Comparison of ENCODE assay signal across 7 mouse cellular contexts in genomic region chr4:142084131-142084899, GRCm38 (mm10). TPM values are rescaled to one million over a fixed set of nuclear protein-coding genes. Genes with fewer than 3 reads are reported as not detected.
DNase-seq lines count a peak whose midpoint lies in the region; ATAC-seq and TF ChIP-seq lines count a peak whose summit lies in the region.

Gene Tmem51 (minus strand): TSS chr4:142084304.

- no peaks in the 10 kb centered on the region for H3K9me3 ChIP-seq in hindbrain, postnatal 0 days (ENCODE audit: low read length)
- no peaks in the 10 kb centered on the region for H3K9me3 ChIP-seq in liver, embryonic 12.5 days (replicated peaks)

- WGBS in cerebellum, adult 2 months: under 1% methylated on average over 52 of the region's 52 CpGs
- under 1% methylated on average over 52 of the region's 52 CpGs for WGBS in hindbrain, postnatal 0 days
- 3% methylated on average over 52 of the region's 52 CpGs for WGBS in liver, embryonic 12.5 days (ENCODE audit: insufficient replicate concordance)

- peak within 1 kb of the TSS; percentile 39 for H3K9ac ChIP-seq in hindbrain, postnatal 0 days (replicated peaks; ENCODE audit: low read length)
- H3K9ac ChIP-seq in liver, embryonic 12.5 days: peak within 1 kb of the TSS; percentile 49

- peak within 1 kb of the TSS; percentile 80 for H3K4me2 ChIP-seq in hindbrain, postnatal 0 days (ENCODE audit: low read depth, low read length)
- H3K4me2 ChIP-seq in liver, embryonic 12.5 days: peak within 1 kb of the TSS; percentile 73

- no peaks in the 10 kb centered on the region for H3K27me3 ChIP-seq in cerebellum, adult 2 months (ENCODE audit: control insufficient read depth, insufficient read depth, low read length)
- H3K27me3 ChIP-seq in hindbrain, postnatal 0 days (ENCODE audit: insufficient read depth, low read length): 0 out of 2 replicates have a peak, but pooled peaks cover 7% of the 10 kb centered on the region
- peaks cover 75% of the 10 kb centered on the region for H3K27me3 ChIP-seq in liver, embryonic 12.5 days (replicated peaks)

- TF ChIP-seq CTCF in cerebellum, adult 2 months (IDR thresholded peaks at IDR 0.05; ENCODE audit: borderline replicate concordance, insufficient read depth, low read depth, low read length): no peak
- no peak for TF ChIP-seq CTCF in hindbrain, postnatal 0 days (IDR thresholded peaks at IDR 0.05; ENCODE audit: low read depth)

- H3K27ac ChIP-seq in cerebellum, adult 2 months (ENCODE audit: insufficient read depth, low read length): peak within 1 kb of the TSS; percentile 92
- no peak within 1 kb of the TSS; the same call in 1 of the 2 replicates for H3K27ac ChIP-seq in hindbrain, postnatal 0 days
- H3K27ac ChIP-seq in liver, embryonic 12.5 days: peak within 1 kb of the TSS; percentile 62

- H3K4me1 ChIP-seq in cerebellum, adult 2 months (ENCODE audit: control insufficient read depth, insufficient read depth, low read length): peaks cover 47% of the 10 kb centered on the region
- peaks cover 22% of the 10 kb centered on the region; the same call in 1 of the 2 replicates for H3K4me1 ChIP-seq in hindbrain, postnatal 0 days (ENCODE audit: insufficient read depth, low read length)
- peaks cover 42% of the 10 kb centered on the region for H3K4me1 ChIP-seq in liver, embryonic 12.5 days

- peak; percentile 82 for DNase-seq in adrenal gland, adult 2 months
- DNase-seq in cerebellum, adult 2 months: peak; percentile 73 to 78
- DNase-seq in gastrocnemius, postnatal 10 days: peak; percentile 61
- no peak for DNase-seq in hindbrain, postnatal 0 days (ENCODE audit: low spot score)
- DNase-seq in urinary bladder, postnatal 14 days (ENCODE audit: low spot score): peak; percentile 79

- H3K36me3 ChIP-seq in hindbrain, postnatal 0 days (ENCODE audit: insufficient read depth, low read length): no peaks in the 10 kb centered on the region
- H3K36me3 ChIP-seq in liver, embryonic 12.5 days: no peaks in the 10 kb centered on the region

- peak within 1 kb of the TSS; percentile 55 for H3K4me3 ChIP-seq in cerebellum, adult 2 months (replicated peaks; ENCODE audit: insufficient read depth, low read depth, low read length)
- peak within 1 kb of the TSS; percentile 44 for H3K4me3 ChIP-seq in hindbrain, postnatal 0 days (ENCODE audit: low read length)
- peak within 1 kb of the TSS; percentile 57 for H3K4me3 ChIP-seq in liver, embryonic 12.5 days

- ATAC-seq in hindbrain, postnatal 0 days: peak; percentile 44
- ATAC-seq in liver, embryonic 12.5 days: peak; percentile 71
- no peak for ATAC-seq in monocyte, adult 5-6 weeks (replicated peaks; ENCODE audit: insufficient number of reproducible peaks, low FRiP score, low TSS enrichment, poor library complexity, severe bottlenecking)

- TF ChIP-seq POLR2A in cerebellum, adult 2 months (IDR thresholded peaks at IDR 0.05; ENCODE audit: borderline replicate concordance, insufficient read depth, low read length): peak; percentile 21; the same call in 1 of the 2 replicates

RNA-seq across cellular contexts. Expression of gene Tmem51, which starts in this region (rescaled TPM):
- total RNA-seq in adrenal gland, adult 2 months (2021): 1 to 10 TPM; 3.5 to 5.3 TPM
- polyA plus RNA-seq in adrenal gland, adult 2 months (2012; rRNA removed): 9.9 and 10.0 TPM in 2 replicates
- 26.2 and 26.3 TPM in 2 replicates for polyA plus RNA-seq in cerebellum, adult 2 months (2012; rRNA removed)
- total RNA-seq in gastrocnemius, postnatal 10 days (2021): 1 to 10 TPM; 4.3 to 4.9 TPM
- 7.5 and 7.6 TPM in 2 replicates for total RNA-seq in hindbrain, postnatal 0 days (2014; rRNA removed)
- polyA plus RNA-seq in hindbrain, postnatal 0 days (2015; fragmentation: Nextera tagmentation; extraction: Ambion mirVana): 7.8 and 8.6 TPM in 2 replicates
- polyA plus RNA-seq in liver, embryonic 12.5 days (2016; fragmentation: Nextera tagmentation; extraction: Ambion mirVana): 14.0 and 15.5 TPM in 2 replicates
- 57.2 to 77.8 TPM (median 58.7 TPM) in 3 replicates for total RNA-seq in monocyte, adult 5-6 weeks (2017)
